Mouse (Mus musculus) liver (tissue): Measurements from ENCODE around the gene Methig1.
"Not testable (repeated sequence)": the region's sequence is repeated elsewhere in the genome, so short reads cannot be mapped to it uniquely, and the experiment has no call there.

Source experiments
- DNase-seq: peaks from one replicate; pipeline ENCODE4 v3.0.0-alpha.2; 2020; ENCODE audit warnings: mixed read lengths

The Methig1 gene

GRCm38 (mm10) chr15:100401811-100402210 is 48.9 kb downstream of the Methig1 start:
- DNase-seq, result no peak

- no peak for DNase-seq
Measured at GRCm38 (mm10) chr15:100402347-100402746, 49.4 kb downstream of the Methig1 start.

GRCm38 (mm10) chr15:100402798-100403197 is 49.8 kb downstream of the Methig1 start:
- DNase-seq, result no peak

- DNase-seq, result no peak
Measured at GRCm38 (mm10) chr15:100403318-100404000, 50.5 kb downstream of the Methig1 start.

- DNase-seq, result no peak
Measured at GRCm38 (mm10) chr15:100406088-100406487, 53.1 kb downstream of the Methig1 start.

GRCm38 (mm10) chr15:100410918-100411672 is 58.1 kb downstream of the Methig1 start:
- DNase-seq, result peak; percentile 94

- DNase-seq, result no peak
Measured at GRCm38 (mm10) chr15:100411731-100412130, 58.8 kb downstream of the Methig1 start.

- no peak for DNase-seq
Measured at GRCm38 (mm10) chr15:100413306-100413705, 60.4 kb downstream of the Methig1 start.

- DNase-seq, result peak; percentile 51
Measured at GRCm38 (mm10) chr15:100414011-100414410, 61.1 kb downstream of the Methig1 start.

- no peak for DNase-seq
Measured at GRCm38 (mm10) chr15:100414942-100415341, 62.0 kb downstream of the Methig1 start.

GRCm38 (mm10) chr15:100415684-100416083 is 62.7 kb downstream of the Methig1 start:
- no peak for DNase-seq

- no peak for DNase-seq
Measured at GRCm38 (mm10) chr15:100417854-100418450, 65.0 kb downstream of the Methig1 start.

- DNase-seq, result peak; percentile 29
Measured at GRCm38 (mm10) chr15:100419311-100419710, 66.4 kb downstream of the Methig1 start.

- peak; percentile 78 for DNase-seq
Measured at GRCm38 (mm10) chr15:100419901-100420745, 67.2 kb downstream of the Methig1 start.

GRCm38 (mm10) chr15:100421059-100421757 is 68.3 kb downstream of the Methig1 start:
- peak; percentile 68 for DNase-seq

GRCm38 (mm10) chr15:100421758-100422197 is 68.8 kb downstream of the Methig1 start, which contains the start of gene Gm5475:
Gene Gm5475, plus strand, starts transcription at chr15:100422147.
- not testable (repeated sequence) for DNase-seq

- DNase-seq, result peak; percentile 62
Measured at GRCm38 (mm10) chr15:100422476-100422875, 69.5 kb downstream of the Methig1 start.

- DNase-seq, result peak; percentile 99
Measured at GRCm38 (mm10) chr15:100422899-100423860, 70.2 kb downstream of the Methig1 start.

- DNase-seq, result peak; percentile 51
Measured at GRCm38 (mm10) chr15:100423916-100424315, 71.0 kb downstream of the Methig1 start.

GRCm38 (mm10) chr15:100424396-100425122 is 71.6 kb downstream of the Methig1 start, which contains the start of gene Slc11a2:
Gene Slc11a2, minus strand, starts transcription at chr15:100425072.
- DNase-seq, result no peak
